Mouse (Mus musculus): ENCODE results near the gene Znhit1. TPM values are rescaled to one million over a fixed set of nuclear protein-coding genes. Genes with fewer than 3 reads are reported as not detected.

The Znhit1 gene
- 10 to 100 TPM; 73.3 to 76.9 TPM for total RNA-seq (2021)
- long read RNA-seq, experiment 1, transcript Znhit1-204 (6 exons, 1,070 nt): minor isoform, 9 of 32 reads
- long read RNA-seq, experiment 1, transcript Znhit1-202 (5 exons, 740 nt): major isoform, 11 of 32 reads
- long read RNA-seq, experiment 1, partial matches to known transcripts: 1 of 32 reads
- long read RNA-seq, experiment 1, other reads (novel, unspliced or antisense): 7 of 32 reads
- long read RNA-seq, experiment 2, transcript Znhit1-204 (6 exons, 1,070 nt): minor isoform, 6 of 34 reads
- long read RNA-seq, experiment 2, transcript Znhit1-202 (5 exons, 740 nt): major isoform, 13 of 34 reads
- long read RNA-seq, experiment 2, partial matches to known transcripts: 8 of 34 reads
- long read RNA-seq, experiment 2, other reads (novel, unspliced or antisense): 5 of 34 reads

- DNase-seq (ENCODE audit: low spot score): no peak
Observed at GRCm38 (mm10) chr5:136987934-136988271, at the start of gene Znhit1. TSS of gene Znhit1 (minus strand) at chr5:136988021.

- DNase-seq (ENCODE audit: low spot score): no peak
Observed at GRCm38 (mm10) chr5:137036211-137036610, 48.4 kb upstream of the Znhit1 start.

- peak; percentile 81 for DNase-seq (ENCODE audit: low spot score)
Observed at GRCm38 (mm10) chr5:137032641-137033074, 44.8 kb upstream of the Znhit1 start.

- no peak for DNase-seq (ENCODE audit: low spot score)
Observed at GRCm38 (mm10) chr5:137032033-137032421, 44.2 kb upstream of the Znhit1 start.

GRCm38 (mm10) chr5:137031076-137032032 lies 43.5 kb upstream of the Znhit1 start:
- DNase-seq (ENCODE audit: low spot score): no peak

GRCm38 (mm10) chr5:137030416-137030810 lies 42.6 kb upstream of the Znhit1 start:
- DNase-seq (ENCODE audit: low spot score): no peak

GRCm38 (mm10) chr5:137029643-137030415 lies 42.0 kb upstream of the Znhit1 start:
- DNase-seq (ENCODE audit: low spot score): peak; percentile 94

GRCm38 (mm10) chr5:137029273-137029585 lies 41.4 kb upstream of the Znhit1 start:
- no peak for DNase-seq (ENCODE audit: low spot score)

GRCm38 (mm10) chr5:137028561-137029272 lies 40.9 kb upstream of the Znhit1 start:
- DNase-seq (ENCODE audit: low spot score): no peak

- no peak for DNase-seq (ENCODE audit: low spot score)
Observed at GRCm38 (mm10) chr5:137026092-137026491, 38.3 kb upstream of the Znhit1 start, which contains the start of gene Vgf. TSS of gene Vgf (plus strand) at chr5:137026392.

- peak; percentile 72 for DNase-seq (ENCODE audit: low spot score)
Observed at GRCm38 (mm10) chr5:137025132-137025531, 37.3 kb upstream of the Znhit1 start.

GRCm38 (mm10) chr5:137024318-137024717 lies 36.5 kb upstream of the Znhit1 start:
- no peak for DNase-seq (ENCODE audit: low spot score)

GRCm38 (mm10) chr5:137015913-137016312 lies 28.1 kb upstream of the Znhit1 start:
- DNase-seq (ENCODE audit: low spot score): no peak

- DNase-seq (ENCODE audit: low spot score): no peak
Observed at GRCm38 (mm10) chr5:137012401-137012950, 24.7 kb upstream of the Znhit1 start.

GRCm38 (mm10) chr5:137009988-137010387 lies 22.2 kb upstream of the Znhit1 start:
- DNase-seq (ENCODE audit: low spot score): no peak

GRCm38 (mm10) chr5:137007276-137007675 lies 19.5 kb upstream of the Znhit1 start:
- DNase-seq (ENCODE audit: low spot score): no peak

- no peak for DNase-seq (ENCODE audit: low spot score)
Observed at GRCm38 (mm10) chr5:137000612-137001011, 12.8 kb upstream of the Znhit1 start.

GRCm38 (mm10) chr5:136999449-136999848 lies 11.6 kb upstream of the Znhit1 start:
- no peak for DNase-seq (ENCODE audit: low spot score)

- no peak for DNase-seq (ENCODE audit: low spot score)
Observed at GRCm38 (mm10) chr5:136989801-136990200, 2.0 kb upstream of the Znhit1 start.

- DNase-seq (ENCODE audit: low spot score): no peak
Observed at GRCm38 (mm10) chr5:136988420-136988819, 599 bp upstream of the Znhit1 start.

All from gastrocnemius, adult 18-20 months (tissue).